ENCODE assay signal across 9 mouse cellular contexts in the genomic region with DNA sequence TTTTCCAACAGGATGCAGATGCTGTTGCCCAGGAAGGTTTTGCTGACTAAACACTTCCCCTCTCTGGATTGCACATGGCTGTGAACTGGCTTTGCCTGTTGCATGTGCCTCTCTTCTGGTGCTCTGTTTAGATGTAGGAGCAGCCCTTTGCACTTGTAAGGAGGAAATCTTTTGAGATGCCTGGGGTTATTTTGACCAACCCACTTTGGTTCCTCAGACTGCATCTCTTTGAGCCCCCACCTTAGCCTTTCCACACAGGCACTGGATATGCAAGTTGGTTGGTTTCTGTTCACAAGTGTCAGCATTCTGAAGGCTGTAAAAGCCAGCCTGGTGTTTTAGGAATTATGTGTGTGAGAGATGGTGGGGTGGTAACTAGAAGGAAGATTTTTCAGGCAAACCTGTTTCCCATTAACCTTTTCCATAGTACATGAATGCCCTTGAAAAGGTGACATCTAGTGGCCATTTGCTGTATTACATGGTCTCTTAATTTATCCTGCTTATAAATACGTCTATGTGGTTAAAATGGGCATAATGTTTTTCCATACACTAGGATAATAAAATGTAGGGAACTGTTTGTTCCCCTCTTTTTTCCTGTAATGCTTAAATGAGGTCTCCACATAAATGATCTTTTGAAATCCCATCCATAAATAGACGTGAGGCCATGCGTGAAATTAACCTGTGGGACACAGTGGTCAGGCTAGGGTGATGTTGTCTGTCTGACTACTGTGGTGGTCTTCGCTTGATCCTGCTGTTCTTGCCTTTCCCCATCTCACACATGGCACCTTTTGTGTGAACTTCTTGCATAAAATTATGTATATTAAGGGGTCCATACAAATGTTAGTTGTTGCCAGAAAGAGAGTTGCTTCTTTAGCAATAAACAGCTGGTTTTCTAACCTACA. TPM values are rescaled to one million over a fixed set of nuclear protein-coding genes. Genes with fewer than 3 reads are reported as not detected.
A peak's percentile ranks its signal among the peaks of the same experiment; 100 is the strongest.
DNase-seq lines count a peak whose midpoint lies in the region; ATAC-seq and TF ChIP-seq lines count a peak whose summit lies in the region.
"Had no signal": no experiment of that assay in that cellular context is flagged by ENCODE, and none has a peak within 500 bp of the region (broad histone marks: within the 10 kb centered on the region; RNA-seq: fewer than 3 reads in every experiment).

No protein-coding gene starts in this region.

- TF ChIP-seq POLR2A in thymus, adult 2 months (IDR thresholded peaks at IDR 0.05; ENCODE audit: control insufficient read depth, extremely low read depth, insufficient read depth, low read length, poor library complexity), result no peak

- H3K27ac ChIP-seq in thymus, adult 2 months (ENCODE audit: control insufficient read depth, insufficient read depth, low read length), result no peak overlapping the region
- H3K27ac ChIP-seq in midbrain, embryonic 12.5 days (replicated peaks), result no peak overlapping the region

- no peak overlapping the region for H3K4me3 ChIP-seq in thymus, adult 2 months (ENCODE audit: control insufficient read depth, insufficient read depth, low read length)
- H3K4me3 ChIP-seq in midbrain, embryonic 12.5 days, result no peak overlapping the region

- DNase-seq in adrenal gland, adult 2 months, result peak; percentile 16
- no peak for DNase-seq in adrenal gland, adult 8-10 months
- DNase-seq in thymus, adult 2 months, result peak; percentile 45
- no peak for DNase-seq in thymus, adult 18-20 months
- DNase-seq in embryo, embryonic 11.5 days (ENCODE audit: low read depth, low spot score), result peak; percentile 67
- DNase-seq in urinary bladder, adult 18-20 months (ENCODE audit: low spot score in 2 of 2), result no peak

- peak; percentile 69 for ATAC-seq in inflammation-experienced regulatory T-cells, adult 6 months
- ATAC-seq in midbrain, embryonic 12.5 days (ENCODE audit: low FRiP score, low read depth), result peak; percentile 58

- 72% methylated on average over 4 of the region's 4 CpGs for WGBS in thymus, adult 2 months
- WGBS in midbrain, embryonic 12.5 days, result 62% methylated on average over 4 of the region's 4 CpGs

- no peak overlapping the region for H3K4me2 ChIP-seq in midbrain, embryonic 12.5 days (replicated peaks)

- peaks cover 20% of the 10 kb centered on the region for H3K4me1 ChIP-seq in thymus, adult 2 months (replicated peaks; ENCODE audit: control insufficient read depth, insufficient read depth, low read length)
- no peaks in the 10 kb centered on the region for H3K4me1 ChIP-seq in midbrain, embryonic 12.5 days

- H3K9me3 ChIP-seq in midbrain, embryonic 12.5 days, result no peaks in the 10 kb centered on the region

- no peaks in the 10 kb centered on the region for H3K36me3 ChIP-seq in thymus, adult 2 months (ENCODE audit: control insufficient read depth, insufficient read depth, low read length)
- no peaks in the 10 kb centered on the region for H3K36me3 ChIP-seq in midbrain, embryonic 12.5 days

- no peaks in the 10 kb centered on the region for H3K27me3 ChIP-seq in thymus, adult 2 months (ENCODE audit: control insufficient read depth, insufficient read depth, low read length)
- no peaks in the 10 kb centered on the region for H3K27me3 ChIP-seq in midbrain, embryonic 12.5 days

- no peak for TF ChIP-seq CTCF in thymus, adult 2 months (IDR thresholded peaks at IDR 0.05; ENCODE audit: borderline replicate concordance, control insufficient read depth, extremely low read depth, insufficient read depth, low read length, poor library complexity)

- no peak overlapping the region for H3K9ac ChIP-seq in midbrain, embryonic 12.5 days (replicated peaks)

RNA-seq across cellular contexts. Expression of gene P2ry13, which starts 1.8 kb away (rescaled TPM):
- 1 to 10 TPM in 1 of 2 experiments, under 1 TPM in 1; 0.98 to 1.7 TPM for total RNA-seq in adrenal gland, adult 2 months (2021)
- 0.33 and 0.41 TPM in 2 replicates for polyA plus RNA-seq in adrenal gland, adult 2 months (2012; rRNA removed)
- total RNA-seq in adrenal gland, adult 8-10 months (2022), result 1 to 10 TPM in 3 of 4 experiments, under 1 TPM in 1; 0.98 to 3.4 (median 2.0) TPM
- polyA plus RNA-seq in thymus, adult 2 months (2012; rRNA removed), result 9.4 and 10.4 TPM in 2 replicates
- polyA plus RNA-seq in inflammation-experienced regulatory T-cells, adult 6 months (2017; shearing (Covaris generic)), result under 1 TPM in 1 of 3 experiments, not detected in 2; 0.60 TPM
- 0.75 and 0.84 TPM in 2 replicates for polyA plus RNA-seq in midbrain, embryonic 12.5 days (2016; fragmentation: Nextera tagmentation; extraction: Ambion mirVana)

RNA-seq across cellular contexts. Expression of gene Gpr87, which starts 14.0 kb away (rescaled TPM):
- total RNA-seq in adrenal gland, adult 2 months (2021), result not detected
- polyA plus RNA-seq in adrenal gland, adult 2 months (2012; rRNA removed), result not detected in 2 replicates
- total RNA-seq in adrenal gland, adult 8-10 months (2022), result not detected
- 2.9 and 3.7 TPM in 2 replicates for polyA plus RNA-seq in thymus, adult 2 months (2012; rRNA removed)
- polyA plus RNA-seq in inflammation-experienced regulatory T-cells, adult 6 months (2017; shearing (Covaris generic)), result not detected
- polyA plus RNA-seq in midbrain, embryonic 12.5 days (2016; fragmentation: Nextera tagmentation; extraction: Ambion mirVana), result 0.17 TPM in 1 of 2 replicates, not detected in the other
- total RNA-seq: left cerebral cortex, adult 18-20 months had no signal

RNA-seq across cellular contexts. Expression of gene P2ry12, which starts 53.8 kb away (rescaled TPM):
- total RNA-seq in adrenal gland, adult 2 months (2021), result 1 to 10 TPM; 1.9 to 2.7 TPM
- polyA plus RNA-seq in adrenal gland, adult 2 months (2012; rRNA removed), result 1.6 and 2.6 TPM in 2 replicates
- 1 to 10 TPM; 1.2 to 4.8 (median 2.4) TPM for total RNA-seq in adrenal gland, adult 8-10 months (2022)
- 13.6 and 15.7 TPM in 2 replicates for polyA plus RNA-seq in thymus, adult 2 months (2012; rRNA removed)
- polyA plus RNA-seq in inflammation-experienced regulatory T-cells, adult 6 months (2017; shearing (Covaris generic)), result under 1 TPM in 2 of 3 experiments, not detected in 1; 0.31 to 0.44 TPM
- 4.3 and 4.9 TPM in 2 replicates for polyA plus RNA-seq in midbrain, embryonic 12.5 days (2016; fragmentation: Nextera tagmentation; extraction: Ambion mirVana)

RNA-seq across cellular contexts. Expression of gene P2ry14, which starts 55.5 kb away (rescaled TPM):
- 10 to 100 TPM; 13.7 to 26.7 TPM for total RNA-seq in adrenal gland, adult 2 months (2021)
- 2.5 and 3.6 TPM in 2 replicates for polyA plus RNA-seq in adrenal gland, adult 2 months (2012; rRNA removed)
- total RNA-seq in adrenal gland, adult 8-10 months (2022), result 10 to 100 TPM; 25.4 to 47.3 (median 37.8) TPM
- 3.9 and 5.3 TPM in 2 replicates for polyA plus RNA-seq in thymus, adult 2 months (2012; rRNA removed)
- polyA plus RNA-seq in inflammation-experienced regulatory T-cells, adult 6 months (2017; shearing (Covaris generic)), result 1 to 10 TPM; 2.8 to 3.6 (median 3.3) TPM
- polyA plus RNA-seq in midbrain, embryonic 12.5 days (2016; fragmentation: Nextera tagmentation; extraction: Ambion mirVana), result 2.4 and 3.8 TPM in 2 replicates

Comparison
In these comparisons a context has a peak if more than half of its experiments do, and no peak if none do; other contexts are left out.
1. DNase-seq: peak in adrenal gland, adult 2 months (single experiment), thymus, adult 2 months (single experiment) and embryo, embryonic 11.5 days (single experiment); none in adrenal gland, adult 8-10 months (single experiment), thymus, adult 18-20 months (0 of 2) and urinary bladder, adult 18-20 months (0 of 2).